Mouse (Mus musculus) ES-Bruce4 (cell line): ENCODE data around the gene Men1. TPM values are rescaled to one million over a fixed set of nuclear protein-coding genes. Genes with fewer than 3 reads are reported as not detected.

Experiments
- H3K27ac ChIP-seq: 2 replicates; pipeline ENCODE4 v1.5.1; 2012; ENCODE audit warnings: low read length, inconsistent platforms; ENCODE audit not compliant: insufficient read depth
- H3K27me3 ChIP-seq: 2 replicates; pipeline ENCODE4 v1.6.1; 2012; ENCODE audit warnings: mild to moderate bottlenecking, low read length, inconsistent platforms; ENCODE audit not compliant: control insufficient read depth, poor library complexity, insufficient read depth, severe bottlenecking
- H3K36me3 ChIP-seq: 2 replicates; pipeline ENCODE4 v1.6.1; 2012; ENCODE audit warnings: inconsistent platforms, mild to moderate bottlenecking, low read length, moderate library complexity; ENCODE audit not compliant: control insufficient read depth, poor library complexity, insufficient read depth, severe bottlenecking
- H3K4me1 ChIP-seq: one replicate; pipeline ENCODE4 v1.8.1; 2011; ENCODE audit warnings: low read length; ENCODE audit not compliant: control insufficient read depth, insufficient read depth
- H3K4me3 ChIP-seq: 2 replicates; pipeline ENCODE4 v1.5.1; 2011; ENCODE audit warnings: low read depth, mild to moderate bottlenecking, low read length
- H3K9ac ChIP-seq: 2 replicates; pipeline ENCODE4 v1.6.1; 2012; ENCODE audit warnings: low read depth, mild to moderate bottlenecking, inconsistent platforms; ENCODE audit not compliant: poor library complexity, severe bottlenecking
- H3K9me3 ChIP-seq: replicated peaks from 2 replicates; pipeline ENCODE4 v1.6.1; 2012; ENCODE audit warnings: mild to moderate bottlenecking, low read length, inconsistent platforms; ENCODE audit not compliant: control insufficient read depth, poor library complexity, insufficient read depth, severe bottlenecking
- CTCF ChIP-seq: IDR thresholded peaks from one replicate; pipeline ENCODE4 v1.8.1; 2011; ENCODE audit warnings: low read depth, low read length
- EP300 ChIP-seq: IDR thresholded peaks from 2 replicates; pipeline ENCODE4 v1.6.1; 2011; ENCODE audit warnings: low read depth, low read length; ENCODE audit not compliant: insufficient read depth
- POLR2A ChIP-seq: IDR thresholded peaks from one replicate; pipeline ENCODE4 v1.8.1; 2011; ENCODE audit warnings: low read length; ENCODE audit not compliant: insufficient read depth
- polyA plus RNA-seq: library from polyadenylated mRNA; stranded (reverse); fragments of >200 nt; gene quantifications from 2 replicates; pipeline ENCODE4 v1.2.4, GENCODE M21; 2011; ENCODE audit warnings: low read depth; ENCODE audit not compliant: missing spikeins, insufficient read depth, insufficient read length

The Men1 gene
- polyA plus RNA-seq, 1 experiment: 40.5 TPM

GRCm38 (mm10) chr19:6343996-6344395 is 9.2 kb downstream of the Men1 start:
- no peaks in the 10 kb centered on the region for H3K9me3 ChIP-seq
- H3K4me3 ChIP-seq: no peak overlapping the region
- H3K27ac ChIP-seq: no peak overlapping the region
- TF ChIP-seq POLR2A (no peak), CTCF (no peak), EP300 (no peak)
- H3K36me3 ChIP-seq: no peaks in the 10 kb centered on the region
- no peaks in the 10 kb centered on the region for H3K27me3 ChIP-seq
- peaks cover 5% of the 10 kb centered on the region for H3K4me1 ChIP-seq
- no peak overlapping the region for H3K9ac ChIP-seq

- TF ChIP-seq POLR2A (no peak), CTCF (no peak), EP300 (no peak)
- H3K27ac ChIP-seq: no peak overlapping the region
- no peaks in the 10 kb centered on the region for H3K9me3 ChIP-seq
- H3K4me1 ChIP-seq: no peaks in the 10 kb centered on the region
- H3K27me3 ChIP-seq: no peaks in the 10 kb centered on the region
- no peak overlapping the region for H3K4me3 ChIP-seq
- H3K9ac ChIP-seq: no peak overlapping the region
- H3K36me3 ChIP-seq: no peaks in the 10 kb centered on the region
These were observed 11.2 kb downstream of the Men1 start for GRCm38 (mm10) chr19:6346023-6346422.

GRCm38 (mm10) chr19:6346661-6347060 is 11.9 kb downstream of the Men1 start:
- Histone ChIP-seq H3K27ac (no peak overlapping the region), H3K9ac (no peak overlapping the region), H3K4me1 (no peaks in the 10 kb centered on the region), H3K4me3 (no peak overlapping the region), H3K9me3 (no peaks in the 10 kb centered on the region), H3K27me3 (no peaks in the 10 kb centered on the region), H3K36me3 (no peaks in the 10 kb centered on the region)
- no peak for TF ChIP-seq EP300

GRCm38 (mm10) chr19:6347615-6348014 is 12.8 kb downstream of the Men1 start:
- no peak for TF ChIP-seq POLR2A
- no peak for TF ChIP-seq CTCF
- TF ChIP-seq EP300: no peak
- H3K9me3 ChIP-seq: no peaks in the 10 kb centered on the region
- no peaks in the 10 kb centered on the region for H3K36me3 ChIP-seq
- no peak overlapping the region for H3K27ac ChIP-seq
- no peak overlapping the region for H3K4me3 ChIP-seq
- H3K27me3 ChIP-seq: no peaks in the 10 kb centered on the region
- H3K9ac ChIP-seq: no peak overlapping the region
- no peaks in the 10 kb centered on the region for H3K4me1 ChIP-seq

- no peaks in the 10 kb centered on the region for H3K9me3 ChIP-seq
- no peaks in the 10 kb centered on the region for H3K36me3 ChIP-seq
- TF ChIP-seq CTCF (no peak), POLR2A (no peak), EP300 (no peak)
- no peaks in the 10 kb centered on the region for H3K4me1 ChIP-seq
- H3K27ac ChIP-seq: no peak overlapping the region
- H3K27me3 ChIP-seq: no peaks in the 10 kb centered on the region
- no peak overlapping the region for H3K4me3 ChIP-seq
- no peak overlapping the region for H3K9ac ChIP-seq
These were observed 13.9 kb downstream of the Men1 start for GRCm38 (mm10) chr19:6348717-6349116.

- no peaks in the 10 kb centered on the region for H3K4me1 ChIP-seq
- H3K9me3 ChIP-seq: no peaks in the 10 kb centered on the region
- no peaks in the 10 kb centered on the region for H3K36me3 ChIP-seq
- no peak overlapping the region for H3K27ac ChIP-seq
- TF ChIP-seq EP300 (no peak), POLR2A (no peak), CTCF (no peak)
- H3K27me3 ChIP-seq: no peaks in the 10 kb centered on the region
- H3K9ac ChIP-seq: no peak overlapping the region
- no peak overlapping the region for H3K4me3 ChIP-seq
These were observed 14.6 kb downstream of the Men1 start for GRCm38 (mm10) chr19:6349215-6349983.
